Mouse (Mus musculus): ENCODE measurements around the gene Pak1ip1.
"Not testable (repeated sequence)": the region's sequence is repeated elsewhere in the genome, so short reads cannot be mapped to it uniquely, and the experiment has no call there.

Pak1ip1 gene

GRCm38 (mm10) chr13:41000926-41001639, at the start of gene Pak1ip1:
Pak1ip1 (plus strand) TSS chr13:41001023.
- peak; percentile 96 for DNase-seq

DNA sequence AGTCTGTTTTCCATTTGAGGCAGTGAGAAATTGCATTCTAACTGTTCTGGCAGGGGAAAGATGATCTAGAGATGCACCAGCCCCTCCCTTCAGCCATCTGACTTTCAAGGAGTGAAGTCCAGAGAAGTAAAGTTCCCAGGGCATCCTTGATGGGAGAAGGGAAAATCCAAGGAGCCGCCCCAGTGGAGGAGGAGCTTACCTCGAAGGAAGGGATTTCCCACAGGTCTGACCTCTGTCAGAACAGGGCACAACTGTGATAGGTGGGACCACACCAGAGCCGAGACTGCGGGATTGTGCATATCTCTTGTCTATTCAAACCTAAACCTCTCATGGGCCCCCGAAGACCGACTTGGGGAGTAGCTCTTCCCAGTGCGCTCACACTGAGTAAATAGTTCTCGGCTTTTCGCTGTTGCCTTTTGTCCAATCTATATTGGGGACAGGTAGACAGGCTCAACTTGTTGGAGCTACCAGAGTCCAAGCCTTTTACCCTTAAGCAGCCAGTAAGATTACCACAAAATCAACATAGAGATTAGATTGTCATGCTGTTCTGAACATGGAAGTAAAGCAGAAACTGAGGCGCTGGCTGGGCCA, 49.3 kb upstream of the Pak1ip1 start:
- no peak for DNase-seq

GRCm38 (mm10) chr13:40953231-40953630, 47.6 kb upstream of the Pak1ip1 start:
- DNase-seq: peak; percentile 29

- no peak for DNase-seq
These were observed 45.0 kb upstream of the Pak1ip1 start for GRCm38 (mm10) chr13:40955773-40956172.

DNA sequence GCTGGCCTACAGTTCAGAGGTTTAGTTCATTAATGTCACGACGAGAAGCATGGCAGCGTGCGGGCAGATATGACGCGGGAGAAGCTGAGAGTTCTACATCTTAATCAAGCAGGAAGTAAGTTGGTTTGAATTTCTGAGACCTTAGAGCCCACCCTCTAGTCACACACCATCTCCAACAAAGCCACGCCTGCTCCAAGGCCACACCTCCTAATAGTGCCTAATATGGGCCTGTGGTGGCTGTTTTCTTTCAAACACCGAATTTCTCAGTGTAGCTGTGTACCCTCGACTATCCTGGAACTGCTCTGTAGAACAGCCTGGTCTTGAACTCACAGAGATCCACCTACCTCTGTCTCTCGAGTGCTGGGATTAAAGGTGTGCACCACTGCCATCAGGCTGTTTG, 33.2 kb upstream of the Pak1ip1 start:
- DNase-seq: no peak

- no peak for DNase-seq
These were observed 32.3 kb upstream of the Pak1ip1 start for GRCm38 (mm10) chr13:40968564-40968963.

DNA sequence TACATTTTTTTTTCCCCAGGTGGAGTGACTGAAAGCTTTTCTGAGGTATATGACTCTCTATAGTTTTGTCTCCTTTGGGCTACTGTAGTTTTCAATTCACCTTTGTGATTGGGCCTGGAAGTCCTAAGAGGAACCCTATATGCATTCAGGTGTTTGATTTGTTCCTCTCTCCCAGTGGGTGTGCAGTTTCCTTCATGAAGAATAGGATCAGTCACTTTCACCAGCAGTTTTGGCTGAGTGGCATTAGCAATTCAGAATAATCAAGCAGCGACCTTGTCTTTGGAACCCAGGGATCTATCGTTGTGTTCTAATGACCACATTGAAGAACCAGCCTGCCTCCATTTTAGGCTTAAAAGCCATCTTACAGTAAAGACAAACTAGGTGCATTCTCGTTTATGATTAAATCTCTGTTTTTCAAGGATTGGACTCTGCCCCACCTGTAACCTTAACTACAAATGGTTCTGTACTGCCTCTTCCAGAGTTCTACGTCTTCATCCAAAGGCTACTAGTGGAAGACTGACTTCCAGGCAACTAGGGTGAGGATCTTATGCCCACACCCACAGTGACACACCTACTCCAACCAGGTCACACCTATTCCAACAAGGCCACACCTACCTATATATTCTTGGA, 30.9 kb upstream of the Pak1ip1 start:
- no peak for DNase-seq

DNA sequence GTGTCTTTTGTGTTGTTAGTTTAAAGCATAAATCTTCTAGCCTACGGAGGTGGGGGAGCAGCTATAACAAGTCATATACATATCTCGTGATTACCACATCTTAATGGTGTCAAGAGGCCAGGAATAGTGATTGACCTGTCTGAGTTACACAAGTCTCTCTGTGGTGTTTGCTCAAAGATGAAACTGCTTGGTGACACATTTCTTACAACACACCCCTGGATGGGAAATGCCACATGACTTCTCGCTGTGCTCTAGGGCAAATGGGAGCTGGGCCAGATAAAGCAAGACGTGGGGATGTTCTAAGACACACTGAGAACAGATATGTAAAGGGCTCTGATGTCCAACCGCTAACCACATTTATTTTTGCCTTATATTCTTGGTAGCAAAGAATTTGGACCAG, 29.6 kb upstream of the Pak1ip1 start:
- no peak for DNase-seq

GRCm38 (mm10) chr13:40971831-40972230, 29.0 kb upstream of the Pak1ip1 start:
- DNase-seq: no peak

DNA sequence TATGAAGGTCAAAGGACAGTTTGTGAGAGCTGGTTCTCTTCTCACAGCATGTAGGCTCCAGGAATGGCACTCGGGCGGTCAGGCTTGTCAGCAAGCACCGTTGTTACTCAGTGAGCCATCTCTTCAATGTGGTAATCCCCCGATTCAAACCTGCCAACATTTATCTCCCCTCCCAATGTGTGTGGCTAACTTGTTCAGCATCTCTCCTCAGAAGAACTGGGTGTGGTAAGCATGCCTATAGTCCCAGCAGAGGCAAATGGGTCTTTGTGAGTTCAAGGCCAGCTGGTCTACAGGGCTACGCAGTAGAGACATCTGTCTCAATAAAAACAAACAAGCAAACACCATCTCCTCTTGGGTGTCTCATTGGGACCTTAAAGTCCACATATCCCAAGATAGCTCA, 27.8 kb upstream of the Pak1ip1 start:
- DNase-seq: no peak

DNA sequence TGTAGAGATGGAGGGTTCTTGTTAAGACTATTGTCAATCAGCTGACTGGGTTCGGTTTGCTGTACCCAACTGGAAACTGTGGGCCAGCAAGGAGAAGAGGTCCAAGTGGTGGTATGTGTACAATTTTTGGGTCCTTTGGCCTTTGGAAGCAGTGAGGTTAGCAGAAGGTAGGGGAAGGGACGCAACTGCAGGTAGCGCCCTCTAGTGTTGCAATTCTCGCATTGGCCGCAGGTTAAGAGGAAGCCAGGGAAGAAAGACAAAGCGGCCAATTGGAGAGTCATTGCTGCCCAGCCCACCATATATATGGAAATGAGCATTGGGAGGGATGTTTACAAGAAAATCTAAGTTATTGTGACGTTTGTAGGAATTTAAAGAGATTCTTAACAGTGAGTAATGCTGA, 23.2 kb upstream of the Pak1ip1 start:
- DNase-seq: peak; percentile 73

- DNase-seq: peak; percentile 20
These were observed 22.2 kb upstream of the Pak1ip1 start for GRCm38 (mm10) chr13:40978652-40979051.

GRCm38 (mm10) chr13:40979321-40979720, 21.5 kb upstream of the Pak1ip1 start:
- DNase-seq: peak; percentile 39

DNA sequence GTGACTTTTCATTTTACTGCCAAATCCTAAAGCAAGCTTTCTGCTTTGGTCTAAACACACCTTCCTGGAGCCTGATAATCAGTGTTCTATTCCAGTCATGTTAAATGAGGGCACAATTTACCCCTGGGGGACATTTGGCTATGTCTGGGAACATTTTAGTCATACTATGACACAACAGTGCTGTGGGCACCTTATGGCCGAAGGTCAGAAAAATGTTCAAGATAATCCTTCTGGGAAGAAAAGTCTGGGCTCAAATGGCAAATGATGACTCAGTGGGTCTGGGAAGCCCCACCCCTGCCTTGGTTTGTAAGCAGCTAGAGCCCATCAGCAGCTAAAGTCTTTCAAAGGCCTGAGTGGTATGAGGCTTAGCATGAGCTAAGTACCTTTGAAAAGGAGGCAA, 18.1 kb upstream of the Pak1ip1 start:
- no peak for DNase-seq

DNA sequence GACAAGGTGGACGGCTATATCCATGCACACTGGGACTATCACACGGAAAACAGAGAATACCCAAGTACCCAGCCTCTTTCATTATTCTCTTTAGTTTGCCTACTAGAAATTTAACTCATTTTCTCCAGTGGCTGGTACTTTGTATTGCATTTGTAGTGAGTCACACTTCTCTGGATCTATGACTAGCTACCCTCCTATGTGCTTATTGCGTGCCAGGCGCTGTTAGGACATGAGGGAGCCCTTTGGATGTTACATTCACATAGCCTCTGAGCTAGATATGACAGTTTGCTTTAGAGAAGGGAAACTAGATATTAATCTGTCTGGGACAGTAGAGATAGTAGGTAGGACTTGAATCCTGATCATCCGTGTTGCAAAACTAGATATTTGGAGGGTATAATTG, 14.7 kb upstream of the Pak1ip1 start:
- no peak for DNase-seq

- not testable (repeated sequence) for DNase-seq
These were observed 13.1 kb upstream of the Pak1ip1 start for GRCm38 (mm10) chr13:40987608-40988303.

DNA sequence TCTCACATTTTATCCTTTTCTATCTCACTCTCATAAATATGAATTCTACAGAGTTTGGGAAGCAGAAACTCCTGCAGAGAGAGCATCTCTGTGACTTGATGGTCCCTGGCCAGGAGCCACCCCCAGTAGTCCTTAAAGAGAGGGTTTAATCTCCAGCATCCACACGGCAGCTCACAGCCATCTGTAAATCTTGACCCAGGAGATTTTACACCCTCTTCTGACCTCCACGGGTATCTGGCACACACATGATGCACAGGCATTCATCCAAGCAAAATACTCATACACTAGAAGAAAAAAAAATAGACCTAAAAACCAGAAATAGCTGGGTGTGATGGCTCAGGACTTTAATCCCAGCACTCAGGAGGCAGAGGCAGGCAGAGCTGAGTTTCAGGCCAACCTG, 12.4 kb upstream of the Pak1ip1 start:
- DNase-seq: no peak

DNA sequence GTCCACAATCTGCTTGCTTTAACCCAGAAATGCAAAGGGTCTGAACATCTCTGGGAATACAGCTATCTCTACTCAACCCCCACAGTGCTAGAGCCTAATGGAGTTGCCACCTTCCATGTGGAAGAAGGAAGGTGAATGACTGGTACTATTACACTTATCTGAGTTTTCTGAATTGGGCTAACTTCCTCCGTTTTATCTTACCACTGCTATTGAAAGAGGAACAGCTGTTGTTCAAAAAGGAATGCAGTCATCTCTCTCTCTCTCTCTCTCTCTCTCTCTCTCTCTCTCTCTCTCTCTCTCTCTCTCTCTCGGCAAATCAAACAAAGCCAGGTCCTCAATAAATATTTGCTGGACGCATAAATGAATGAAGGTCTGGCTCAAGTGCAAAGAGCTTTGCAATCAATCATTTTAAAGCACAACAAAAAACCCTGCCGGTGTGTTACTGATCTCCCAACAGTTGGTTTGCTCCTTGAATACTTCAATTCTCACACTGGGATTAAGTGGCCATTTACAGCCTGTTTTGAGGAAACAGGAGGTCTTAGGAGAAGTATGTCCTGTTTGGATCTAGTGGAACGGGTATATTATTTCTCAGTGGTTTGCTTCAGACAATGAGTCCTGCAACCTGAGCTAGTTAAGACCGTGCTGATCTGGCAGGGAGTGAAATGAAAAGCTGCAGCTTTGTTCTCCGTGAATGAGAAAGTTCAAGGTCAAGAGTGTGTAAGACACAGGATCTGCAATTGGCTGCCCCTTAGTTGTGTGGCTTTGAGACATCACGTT, 6.1 kb upstream of the Pak1ip1 start:
- no peak for DNase-seq

DNA sequence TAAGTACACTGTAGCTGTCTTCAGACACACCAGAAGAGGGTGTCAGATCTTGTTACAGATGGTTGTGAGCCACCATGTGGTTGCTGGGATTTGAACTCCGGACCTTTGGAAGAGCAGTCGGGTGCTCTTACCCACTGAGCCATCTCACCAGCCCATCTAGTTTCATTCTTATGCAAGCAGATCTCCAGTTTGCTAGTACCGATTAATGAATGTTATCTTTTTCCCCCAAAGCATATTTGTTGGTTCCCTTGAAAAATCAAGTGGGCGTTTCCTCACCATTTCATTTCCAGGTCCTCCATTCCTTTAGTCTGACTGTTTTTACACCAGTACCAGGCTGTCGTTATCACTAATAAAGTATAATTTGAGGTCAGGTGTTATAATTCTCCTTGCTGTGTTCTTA, 2.3 kb upstream of the Pak1ip1 start:
- not testable (repeated sequence) for DNase-seq

GRCm38 (mm10) chr13:41000140-41000925, 490 bp upstream of the Pak1ip1 start:
- DNase-seq: peak; percentile 62

- no peak for DNase-seq
These were observed 1.2 kb downstream of the Pak1ip1 start for GRCm38 (mm10) chr13:41002001-41002400.

DNA sequence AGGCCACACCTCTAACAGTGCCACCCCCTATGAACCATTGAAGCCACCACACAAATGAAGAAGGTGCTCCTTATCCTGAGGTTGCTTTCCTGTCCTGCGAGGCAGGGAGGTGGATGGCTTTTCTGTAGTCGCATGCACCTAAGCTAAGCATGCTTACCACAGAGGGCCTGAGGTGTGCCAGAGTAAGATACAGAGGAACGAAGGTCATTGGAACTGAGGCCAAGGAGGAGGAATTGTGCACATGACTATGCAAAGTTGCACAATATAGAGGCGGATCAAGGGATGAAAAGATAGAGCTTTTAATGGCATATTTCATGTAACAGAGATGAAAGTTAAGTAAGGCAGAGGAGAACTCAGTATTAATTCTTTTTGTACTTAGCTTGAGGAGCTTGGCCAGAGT, 5.4 kb downstream of the Pak1ip1 start:
- no peak for DNase-seq

Measured in kidney, postnatal 10 days (tissue).